Mouse (Mus musculus) heart, adult 11 months (tissue): ENCODE measurements at regions not wholly inside any gene's neighbourhood (a gene's known extent, or its start where the extent isn't known, plus 50 kb on each side); places are given as distances from the start of the nearest gene placed in this dataset.

Experiments used
- DNase-seq: peaks from one replicate; pipeline ENCODE4 v3.0.0; 2022

GRCm38 (mm10) chrX:169554359-169554758, 130.6 kb upstream of the Mid1 start:
- DNase-seq = no peak

GRCm38 (mm10) chrX:169552851-169553250, 132.1 kb upstream of the Mid1 start:
- no peak for DNase-seq

GRCm38 (mm10) chrX:169544037-169544436, 141.0 kb upstream of the Mid1 start:
- no peak for DNase-seq

GRCm38 (mm10) chrX:169508229-169508628, 176.8 kb upstream of the Mid1 start:
- DNase-seq = no peak

GRCm38 (mm10) chrX:169493577-169493976, 173.4 kb upstream of the Hccs start:
- no peak for DNase-seq

- DNase-seq = no peak
These were observed 153.3 kb upstream of the Hccs start for GRCm38 (mm10) chrX:169473518-169473917.

GRCm38 (mm10) chrX:169470715-169471114, 150.5 kb upstream of the Hccs start:
- peak; percentile 62 for DNase-seq

GRCm38 (mm10) chrX:169450159-169450558, 130.0 kb upstream of the Hccs start:
- DNase-seq = no peak

- no peak for DNase-seq
These were observed 119.4 kb upstream of the Hccs start for GRCm38 (mm10) chrX:169439546-169439945.

- no peak for DNase-seq
These were observed 118.5 kb upstream of the Hccs start for GRCm38 (mm10) chrX:169438626-169439025.

GRCm38 (mm10) chrX:169433903-169434302, 113.7 kb upstream of the Hccs start:
- no peak for DNase-seq

GRCm38 (mm10) chrX:169396825-169397224, 76.7 kb upstream of the Hccs start:
- DNase-seq = no peak

GRCm38 (mm10) chrX:169386640-169387039, 66.5 kb upstream of the Hccs start:
- DNase-seq = no peak
